Mouse (Mus musculus): ENCODE results near the gene Il20rb.

DNA sequence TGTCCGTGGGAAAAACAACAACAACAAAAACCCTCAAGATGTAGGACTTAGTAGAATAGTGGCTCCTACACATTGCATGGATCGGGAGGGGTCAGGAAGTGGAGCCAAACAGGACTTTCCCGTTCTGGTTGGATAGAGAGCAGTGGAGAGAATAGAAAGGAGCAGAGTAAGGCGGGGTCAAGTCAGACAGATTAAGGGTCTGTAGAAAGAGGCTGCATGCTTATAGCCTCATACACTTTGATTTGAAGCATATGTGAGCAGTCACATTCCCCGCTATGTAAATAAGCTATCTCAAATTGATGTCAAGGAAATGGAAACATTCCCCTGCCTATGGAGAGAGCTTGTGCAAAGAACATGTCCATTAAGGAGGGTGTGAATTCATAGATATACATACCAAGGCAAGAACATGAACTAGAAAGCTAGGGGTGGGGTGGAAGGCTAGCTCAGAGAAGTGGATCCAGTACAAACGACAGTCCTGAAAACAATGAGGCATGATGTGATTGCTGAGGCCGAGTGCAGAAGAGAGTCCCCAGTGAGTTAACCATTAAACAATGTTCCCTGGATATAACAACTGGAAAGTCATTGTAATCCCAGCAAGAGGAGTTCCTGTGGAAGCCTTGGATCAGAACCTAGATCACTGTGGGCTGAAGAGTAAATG is 1.6 kb upstream of the Il20rb start:
- no peak for TF ChIP-seq EP300 (optimal IDR thresholded peaks at IDR 0.05)
- no peak for TF ChIP-seq CTCF (IDR thresholded peaks at IDR 0.05; ENCODE audit: low read depth)
